Mouse (Mus musculus) heart, postnatal 0 days (tissue): ENCODE results near the gene Gna11.

Source experiments
- CTCF ChIP-seq: IDR thresholded peaks from 2 replicates; pipeline ENCODE4 v1.5.1; 2016; ENCODE audit warnings: antibody characterized with exemption, control low read depth, low read depth
- EP300 ChIP-seq: IDR thresholded peaks from 2 replicates; pipeline ENCODE4 v1.6.1; 2016; ENCODE audit warnings: antibody characterized with exemption, low read depth

DNA sequence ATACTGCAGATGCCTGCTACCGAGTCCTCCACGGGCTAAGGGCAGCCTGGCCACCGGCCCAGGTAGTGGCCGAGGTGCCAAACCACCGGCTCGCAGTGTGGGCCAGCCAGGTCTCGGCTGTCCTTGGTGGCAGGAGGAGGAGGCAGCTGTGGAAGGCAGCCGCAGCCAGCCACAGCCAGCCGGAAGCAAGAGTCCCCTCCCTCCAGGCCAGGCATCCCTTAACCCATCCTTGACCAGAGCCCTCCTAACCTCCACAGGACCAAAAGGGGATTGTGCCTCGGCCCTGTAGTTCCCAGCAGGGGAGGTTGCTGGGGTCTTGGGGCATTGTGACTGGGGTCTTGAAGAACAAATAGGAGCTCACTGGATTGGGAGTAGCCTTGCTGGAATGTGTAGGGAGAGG lies 19.2 kb upstream of the Gna11 start:
- TF ChIP-seq CTCF, result no peak
- TF ChIP-seq EP300, result no peak
